Mouse (Mus musculus) gastrocnemius, postnatal 10 days (tissue): ENCODE results near the gene Stk17b. TPM values are rescaled to one million over a fixed set of nuclear protein-coding genes. Genes with fewer than 3 reads are reported as not detected.
"Not testable (repeated sequence)": the region's sequence is repeated elsewhere in the genome, so short reads cannot be mapped to it uniquely, and the experiment has no call there.

ENCODE experiments used
- DNase-seq: peaks from one replicate; pipeline ENCODE4 v3.0.0; 2021; ENCODE audit warnings: mixed read lengths
- total RNA-seq, 2 experiments: library from RNA; stranded (reverse); gene quantifications; 2 replicates each; pipeline ENCODE4 v1.2.3; 2021

The Stk17b gene
- total RNA-seq, 2 experiments from 2014 or later: 11.5 to 14.2 TPM

GRCm38 (mm10) chr1:53728489-53729225 lies 56.4 kb downstream of the Stk17b start:
- no peak for DNase-seq

- no peak for DNase-seq
Measured at GRCm38 (mm10) chr1:53726883-53727282, 58.1 kb downstream of the Stk17b start.

- no peak for DNase-seq
Measured at GRCm38 (mm10) chr1:53721353-53721752, 63.7 kb downstream of the Stk17b start.

- DNase-seq: no peak
Measured at GRCm38 (mm10) chr1:53720601-53721351, 64.2 kb downstream of the Stk17b start.

- no peak for DNase-seq
Measured at GRCm38 (mm10) chr1:53715966-53716515, 69.0 kb downstream of the Stk17b start.

GRCm38 (mm10) chr1:53715446-53715845 lies 69.6 kb downstream of the Stk17b start:
- DNase-seq: no peak

- not testable (repeated sequence) for DNase-seq
Measured at GRCm38 (mm10) chr1:53713383-53713782, 71.6 kb downstream of the Stk17b start.

GRCm38 (mm10) chr1:53711069-53711468 lies 74.0 kb downstream of the Stk17b start:
- DNase-seq: no peak

- not testable (repeated sequence) for DNase-seq
Measured at GRCm38 (mm10) chr1:53709602-53710001, 75.4 kb downstream of the Stk17b start.

GRCm38 (mm10) chr1:53706431-53707361 lies 78.3 kb downstream of the Stk17b start, which contains the start of gene Dnah7a:
Dnah7a (minus strand) TSS chr1:53706784.
- peak; percentile 33 for DNase-seq

Other genes starting within 250 kb of the Stk17b start
- under 1 TPM; 0.02 TPM for gene Dnah7a, start 78.4 kb downstream of the Stk17b start, total RNA-seq